Mouse (Mus musculus) forelimb bud, embryonic 11.5 days (tissue): ENCODE measurements around the gene Rgl1.

Experiments used
- DNase-seq: peaks from one replicate; pipeline ENCODE4 v3.0.0-alpha.2; 2012; ENCODE audit warnings: low read depth, low spot score

Gene Rgl1

GRCm38 (mm10) chr1:152587431-152587830, 178.7 kb downstream of the Rgl1 start:
- peak; percentile 36 for DNase-seq

- DNase-seq = no peak
Measured at GRCm38 (mm10) chr1:152585385-152585984, 180.7 kb downstream of the Rgl1 start.

DNA sequence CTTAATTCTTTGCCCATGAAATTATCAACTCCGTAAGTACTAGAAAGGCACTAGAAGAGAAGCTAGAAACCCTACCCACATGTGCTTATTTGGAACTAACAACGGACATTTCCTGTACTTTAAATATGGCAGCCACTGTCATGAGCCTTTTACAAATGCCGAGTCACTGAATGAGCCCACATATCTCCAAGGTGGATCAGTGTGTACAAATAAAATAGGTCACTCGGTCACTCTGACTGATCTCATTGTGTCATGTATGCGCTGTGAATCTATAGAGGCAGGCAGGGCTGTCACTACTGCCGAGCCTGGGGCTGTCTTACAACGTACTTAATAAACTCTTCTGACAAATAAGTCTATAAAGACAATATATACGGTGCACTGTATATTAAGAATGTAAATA, 181.2 kb downstream of the Rgl1 start:
- DNase-seq = no peak

GRCm38 (mm10) chr1:152581127-152581905, 184.8 kb downstream of the Rgl1 start:
- no peak for DNase-seq

- DNase-seq = no peak
Measured at GRCm38 (mm10) chr1:152578944-152579343, 187.2 kb downstream of the Rgl1 start.

GRCm38 (mm10) chr1:152578108-152578721, 187.9 kb downstream of the Rgl1 start:
- no peak for DNase-seq

- no peak for DNase-seq
Measured at GRCm38 (mm10) chr1:152576614-152577144, 189.5 kb downstream of the Rgl1 start.

- DNase-seq = no peak
Measured at GRCm38 (mm10) chr1:152575096-152575495, 191.1 kb downstream of the Rgl1 start.

- DNase-seq = no peak
Measured at GRCm38 (mm10) chr1:152573470-152574059, 192.6 kb downstream of the Rgl1 start.

- DNase-seq = no peak
Measured at GRCm38 (mm10) chr1:152572755-152573469, 193.2 kb downstream of the Rgl1 start.

DNA sequence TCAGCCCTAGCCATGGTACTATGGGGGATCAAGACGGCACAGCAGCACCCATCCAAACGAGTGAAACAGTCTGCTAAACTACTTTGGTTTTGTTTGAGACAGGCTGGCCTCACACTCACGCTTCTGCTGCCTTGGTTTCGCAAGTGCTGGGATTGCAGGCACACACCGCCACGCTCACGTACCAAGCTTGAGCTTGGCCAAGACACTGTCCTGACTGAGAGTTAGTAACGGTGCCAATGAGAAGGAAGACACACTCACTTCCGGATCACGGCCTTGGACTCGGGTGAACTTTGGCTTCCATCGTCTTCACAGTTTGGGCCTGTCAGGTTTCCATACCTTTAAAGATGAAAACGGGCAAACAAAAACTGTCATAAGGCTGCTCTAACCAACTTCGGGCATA, 194.8 kb downstream of the Rgl1 start:
- no peak for DNase-seq

DNA sequence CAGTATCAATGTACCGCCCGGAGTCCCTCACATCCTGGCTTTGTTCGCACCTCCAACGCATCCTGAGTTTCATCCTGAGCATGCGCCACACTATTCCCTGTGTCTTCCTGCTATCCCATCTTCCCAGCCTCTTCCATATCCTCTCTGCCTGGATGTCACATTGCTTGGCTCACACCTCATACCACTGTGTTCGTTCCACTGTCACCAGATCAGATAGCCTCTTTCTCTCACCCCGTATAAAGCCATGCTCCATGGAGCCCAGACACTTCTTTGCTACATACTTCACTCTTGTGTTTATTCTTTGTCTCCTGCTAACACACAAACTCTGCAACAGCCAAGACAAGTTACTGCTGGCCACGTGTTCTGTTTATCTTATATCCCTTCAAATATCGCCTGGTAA, 195.5 kb downstream of the Rgl1 start:
- DNase-seq = no peak

- no peak for DNase-seq
Measured at GRCm38 (mm10) chr1:152563282-152563681, 202.9 kb downstream of the Rgl1 start.

DNA sequence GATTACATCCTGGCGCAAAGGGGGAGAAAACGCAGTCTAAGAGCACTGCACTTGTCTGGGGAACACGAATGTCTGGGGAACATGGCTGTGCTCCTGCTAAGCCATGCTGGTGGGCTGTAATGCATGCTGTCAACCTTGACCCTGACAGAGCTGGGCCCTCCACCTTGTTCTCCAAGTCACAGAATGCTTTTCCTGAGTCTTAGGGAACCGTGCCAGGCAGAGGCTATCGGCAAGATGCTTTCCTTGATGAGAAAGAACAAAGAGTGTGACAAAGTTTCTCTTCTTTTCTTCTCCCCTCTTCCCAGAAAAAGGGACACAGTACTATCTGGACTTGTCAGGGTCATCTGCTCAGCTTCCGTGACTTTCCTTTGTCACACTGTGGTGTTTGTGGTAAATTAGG, 203.3 kb downstream of the Rgl1 start:
- DNase-seq = no peak

DNA sequence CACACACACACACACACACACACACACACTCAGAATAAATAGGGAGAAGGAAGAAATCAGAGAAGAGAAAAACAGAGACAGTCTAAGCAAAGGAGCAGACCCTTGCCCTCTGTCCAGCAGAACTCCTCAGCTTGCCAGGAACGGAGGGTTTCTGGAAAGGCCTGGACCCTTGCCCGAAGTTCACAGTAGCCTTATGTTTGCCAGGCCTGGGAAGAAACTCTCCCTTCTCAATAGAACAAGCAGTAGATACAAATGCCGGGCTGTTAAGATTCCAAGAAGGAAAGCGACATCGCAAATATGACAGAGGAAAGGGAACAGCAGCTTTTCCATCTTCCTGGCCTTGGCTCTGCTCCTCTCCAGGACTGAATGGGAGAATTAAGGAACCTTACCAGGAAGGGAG, 205.7 kb downstream of the Rgl1 start:
- DNase-seq = no peak

DNA sequence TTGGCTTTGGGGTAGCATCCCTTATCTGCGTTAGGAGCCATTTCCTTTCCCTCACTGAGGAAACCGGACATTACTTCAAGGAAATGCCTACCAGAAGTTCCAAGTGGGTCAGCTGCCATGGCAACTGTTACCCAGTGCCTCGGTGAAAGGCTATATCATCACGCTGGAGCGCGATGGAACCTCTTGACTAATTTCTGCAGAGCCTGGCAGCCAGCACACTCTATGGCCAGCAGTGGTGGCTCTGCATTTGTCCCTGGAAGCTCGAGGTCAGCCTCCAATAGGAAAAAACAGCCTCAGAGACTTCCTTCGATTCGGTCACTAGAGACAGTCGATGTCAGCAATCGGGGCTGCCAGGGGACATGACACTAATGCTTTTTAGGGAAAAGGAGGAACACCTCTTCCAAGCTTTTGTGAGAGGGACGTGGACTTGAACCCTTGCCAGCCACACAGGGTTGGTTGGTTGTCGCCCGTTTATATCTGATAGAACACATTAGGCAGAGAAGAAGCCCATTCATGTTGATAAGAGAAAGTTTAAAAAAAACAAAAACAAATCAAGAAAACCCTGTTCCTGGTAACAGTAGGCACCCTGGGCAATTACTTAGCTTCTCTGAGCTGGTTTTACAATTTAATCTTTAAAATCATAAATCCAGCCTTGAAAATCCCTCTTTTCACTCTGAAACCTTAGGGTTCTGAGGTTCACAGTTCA, 209.4 kb downstream of the Rgl1 start:
- no peak for DNase-seq

DNA sequence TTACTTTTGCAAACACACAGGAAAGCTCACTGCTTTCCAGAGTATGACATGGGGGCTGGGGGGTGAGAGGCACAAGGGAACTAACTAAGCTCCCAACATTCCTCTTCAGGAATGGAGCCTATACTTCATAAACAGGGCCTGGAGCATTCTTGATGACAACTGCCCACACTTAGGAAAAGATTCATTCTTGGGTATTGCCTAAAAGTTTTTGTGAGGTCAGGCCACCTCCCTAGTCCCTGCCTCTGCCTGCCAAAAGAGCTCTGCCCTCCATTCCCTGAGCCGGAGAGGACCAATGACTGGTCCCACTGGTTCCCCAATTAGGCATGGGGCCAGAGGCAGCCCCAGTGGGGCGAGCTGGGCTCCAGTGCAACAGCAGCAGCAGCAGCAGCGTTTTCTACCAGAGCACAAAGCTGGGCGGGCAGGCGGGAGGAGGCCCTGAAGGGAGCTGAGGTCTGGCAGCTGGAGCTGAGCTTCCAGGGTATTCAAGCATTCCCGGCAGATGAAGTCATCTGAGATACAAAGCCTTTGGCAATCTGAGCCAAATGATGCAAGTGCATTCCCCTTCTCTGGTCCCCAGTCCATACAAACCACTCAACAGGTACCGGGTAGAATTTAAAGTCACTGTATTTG, 210.1 kb downstream of the Rgl1 start:
- DNase-seq = peak; percentile 52

GRCm38 (mm10) chr1:152553912-152554547, 212.1 kb downstream of the Rgl1 start:
- no peak for DNase-seq

DNA sequence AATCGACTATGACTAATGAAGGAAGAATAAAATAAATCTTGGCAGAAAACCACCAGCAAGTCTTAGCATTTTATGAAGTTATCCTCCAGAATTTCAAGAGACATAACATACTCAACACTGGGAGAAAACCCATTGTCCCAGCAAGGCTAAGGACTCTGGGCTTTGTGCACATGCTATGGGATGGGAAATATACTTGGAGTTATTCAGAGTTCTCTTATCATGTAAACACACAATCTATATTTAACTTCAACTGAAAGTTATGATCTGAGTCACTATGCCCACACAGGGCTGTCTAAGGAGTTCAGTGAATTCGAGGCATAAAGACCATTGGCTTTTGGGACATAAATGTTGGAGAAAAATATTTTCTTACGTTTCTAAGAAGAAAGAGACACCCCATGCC, 215.2 kb downstream of the Rgl1 start:
- no peak for DNase-seq

DNA sequence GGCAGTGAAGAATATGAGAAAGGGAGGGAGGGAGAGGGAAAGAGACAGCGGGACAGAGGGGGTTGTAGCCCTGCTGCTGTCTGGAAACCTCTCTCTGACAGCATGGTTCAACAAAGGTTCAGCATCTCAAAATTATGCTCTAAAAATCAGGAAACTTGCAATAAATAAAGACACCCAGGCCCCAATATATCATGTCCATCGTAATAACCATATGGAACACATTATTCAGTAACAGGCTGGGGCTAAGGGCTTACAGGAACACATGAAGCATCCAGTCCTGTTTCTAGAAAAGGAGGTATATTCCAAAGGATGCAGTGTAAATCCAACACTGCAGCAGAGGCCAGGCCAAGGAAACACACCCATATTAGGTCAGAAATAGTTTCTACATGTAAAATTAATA, 215.6 kb downstream of the Rgl1 start:
- DNase-seq = peak; percentile 44
